Mouse (Mus musculus) neutrophil, adult 65 days (primary cell): ENCODE data around the gene Gm3248. TPM values are rescaled to one million over a fixed set of nuclear protein-coding genes. Genes with fewer than 3 reads are reported as not detected.

Source experiments
- total RNA-seq: library from RNA; stranded (reverse); gene quantifications from 2 replicates; pipeline ENCODE4 v1.2.4, GENCODE M21; 2023

The Gm3248 gene
- total RNA-seq: not detected in 2 replicates

GRCm38 (mm10) chr14:5961635-5962034, at the start of gene Gm3248:
Gm3248 (minus strand) TSS chr14:5961745.

GRCm38 (mm10) chr14:5979037-5979436, 17.5 kb upstream of the Gm3248 start, which contains the start of gene Gm3453:
Gm3453 (minus strand) TSS chr14:5979137.

Other genes with a start within 250 kb of the Gm3248 start
- not detected in 2 replicates for gene Gm3373, start 220.2 kb downstream of the Gm3248 start, total RNA-seq
- not detected in 2 replicates for gene Gm3383, start 153.8 kb downstream of the Gm3248 start, total RNA-seq
- not detected in 2 replicates for gene Gm3424, start 131.4 kb downstream of the Gm3248 start, total RNA-seq
- gene Gm8237, start 81.4 kb downstream of the Gm3248 start, total RNA-seq: not detected in 2 replicates
- gene Gm3453, start 17.4 kb upstream of the Gm3248 start, total RNA-seq: not detected in 2 replicates
- not detected in 2 replicates for gene Gm6337, start 96.5 kb upstream of the Gm3248 start, total RNA-seq
- not detected in 2 replicates for gene Gm8206, start 132.2 kb upstream of the Gm3248 start, total RNA-seq
- gene Gm3468, start 146.9 kb upstream of the Gm3248 start, total RNA-seq: not detected in 2 replicates
- not detected in 2 replicates for gene Gm3476, start 164.1 kb upstream of the Gm3248 start, total RNA-seq